Mouse (Mus musculus): Measurements from ENCODE around the gene Vsig2. TPM values are rescaled to one million over a fixed set of nuclear protein-coding genes. Genes with fewer than 3 reads are reported as not detected.
A peak's percentile ranks its signal among the peaks of the same experiment; 100 is the strongest.

Gene Vsig2
- polyA plus RNA-seq, 1 experiment, result 4.3 TPM

- TF ChIP-seq CTCF (IDR thresholded peaks at IDR 0.05; ENCODE audit: borderline replicate concordance, extremely low read depth, insufficient read depth, insufficient read length), result no peak
- TF ChIP-seq POLR2A (IDR thresholded peaks at IDR 0.05; ENCODE audit: borderline replicate concordance, extremely low read depth, insufficient read depth, insufficient read length, poor library complexity, severe bottlenecking), result no peak
- no peak for DNase-seq (ENCODE audit: low read depth)
Observed at GRCm38 (mm10) chr9:37551751-37552531, 12.9 kb downstream of the Vsig2 start.

- DNase-seq (ENCODE audit: low read depth), result peak; percentile 94
- no peak for TF ChIP-seq POLR2A (IDR thresholded peaks at IDR 0.05; ENCODE audit: borderline replicate concordance, extremely low read depth, insufficient read depth, insufficient read length, poor library complexity, severe bottlenecking)
Observed at GRCm38 (mm10) chr9:37552536-37553293, 13.7 kb downstream of the Vsig2 start, which contains the start of gene Nrgn. Gene Nrgn, minus strand, starts transcription at chr9:37552904.

GRCm38 (mm10) chr9:37554279-37554678 is 15.2 kb downstream of the Vsig2 start:
- DNase-seq (ENCODE audit: low read depth), result no peak
- TF ChIP-seq POLR2A (IDR thresholded peaks at IDR 0.05; ENCODE audit: borderline replicate concordance, extremely low read depth, insufficient read depth, insufficient read length, poor library complexity, severe bottlenecking) (no peak), CTCF (IDR thresholded peaks at IDR 0.05; ENCODE audit: borderline replicate concordance, extremely low read depth, insufficient read depth, insufficient read length) (no peak)

- no peak for TF ChIP-seq CTCF (IDR thresholded peaks at IDR 0.05; ENCODE audit: borderline replicate concordance, extremely low read depth, insufficient read depth, insufficient read length)
- TF ChIP-seq POLR2A (IDR thresholded peaks at IDR 0.05; ENCODE audit: borderline replicate concordance, extremely low read depth, insufficient read depth, insufficient read length, poor library complexity, severe bottlenecking), result no peak
Observed at GRCm38 (mm10) chr9:37554838-37555748, 16.0 kb downstream of the Vsig2 start, which contains the start of gene Siae. Gene Siae, plus strand, starts transcription at chr9:37555698.

GRCm38 (mm10) chr9:37556366-37556765 is 17.3 kb downstream of the Vsig2 start:
- no peak for DNase-seq (ENCODE audit: low read depth)
- TF ChIP-seq CTCF (IDR thresholded peaks at IDR 0.05; ENCODE audit: borderline replicate concordance, extremely low read depth, insufficient read depth, insufficient read length), result no peak
- TF ChIP-seq POLR2A (IDR thresholded peaks at IDR 0.05; ENCODE audit: borderline replicate concordance, extremely low read depth, insufficient read depth, insufficient read length, poor library complexity, severe bottlenecking), result no peak

More at GRCm38 (mm10) chr9:37554838-37555748, 16.0 kb downstream of the Vsig2 start, which contains the start of gene Siae:
- DNase-seq (ENCODE audit: low read depth), result no peak

GRCm38 (mm10) chr9:37560617-37561016 is 21.6 kb downstream of the Vsig2 start:
- no peak for TF ChIP-seq CTCF (IDR thresholded peaks at IDR 0.05; ENCODE audit: borderline replicate concordance, extremely low read depth, insufficient read depth, insufficient read length)
- no peak for TF ChIP-seq POLR2A (IDR thresholded peaks at IDR 0.05; ENCODE audit: borderline replicate concordance, extremely low read depth, insufficient read depth, insufficient read length, poor library complexity, severe bottlenecking)
- DNase-seq (ENCODE audit: low read depth), result no peak

- TF ChIP-seq POLR2A (IDR thresholded peaks at IDR 0.05; ENCODE audit: borderline replicate concordance, extremely low read depth, insufficient read depth, insufficient read length, poor library complexity, severe bottlenecking) (no peak), CTCF (IDR thresholded peaks at IDR 0.05; ENCODE audit: borderline replicate concordance, extremely low read depth, insufficient read depth, insufficient read length) (no peak)
- no peak for DNase-seq (ENCODE audit: low read depth)
Observed at GRCm38 (mm10) chr9:37563805-37564204, 24.8 kb downstream of the Vsig2 start.

- TF ChIP-seq CTCF (IDR thresholded peaks at IDR 0.05; ENCODE audit: borderline replicate concordance, extremely low read depth, insufficient read depth, insufficient read length) (no peak), POLR2A (IDR thresholded peaks at IDR 0.05; ENCODE audit: borderline replicate concordance, extremely low read depth, insufficient read depth, insufficient read length, poor library complexity, severe bottlenecking) (no peak)
- DNase-seq (ENCODE audit: low read depth), result no peak
Observed at GRCm38 (mm10) chr9:37567019-37567418, 28.0 kb downstream of the Vsig2 start.

- TF ChIP-seq POLR2A (IDR thresholded peaks at IDR 0.05; ENCODE audit: borderline replicate concordance, extremely low read depth, insufficient read depth, insufficient read length, poor library complexity, severe bottlenecking), result no peak
- no peak for TF ChIP-seq CTCF (IDR thresholded peaks at IDR 0.05; ENCODE audit: borderline replicate concordance, extremely low read depth, insufficient read depth, insufficient read length)
- no peak for DNase-seq (ENCODE audit: low read depth)
Observed at GRCm38 (mm10) chr9:37567454-37567853, 28.4 kb downstream of the Vsig2 start.

GRCm38 (mm10) chr9:37567892-37568604 is 29.0 kb downstream of the Vsig2 start:
- DNase-seq (ENCODE audit: low read depth), result no peak
- TF ChIP-seq POLR2A (IDR thresholded peaks at IDR 0.05; ENCODE audit: borderline replicate concordance, extremely low read depth, insufficient read depth, insufficient read length, poor library complexity, severe bottlenecking) (no peak), CTCF (IDR thresholded peaks at IDR 0.05; ENCODE audit: borderline replicate concordance, extremely low read depth, insufficient read depth, insufficient read length) (no peak)
